Mouse (Mus musculus) frontal cortex, postnatal 25 days (tissue): Measurements from ENCODE around the gene Wdr25.

Experiments
- DNase-seq, 2 experiments: peaks; one replicate each; pipeline ENCODE4 v3.0.0; 2022; ENCODE audit warnings: low spot score in 2 of 2

Gene Wdr25

DNA sequence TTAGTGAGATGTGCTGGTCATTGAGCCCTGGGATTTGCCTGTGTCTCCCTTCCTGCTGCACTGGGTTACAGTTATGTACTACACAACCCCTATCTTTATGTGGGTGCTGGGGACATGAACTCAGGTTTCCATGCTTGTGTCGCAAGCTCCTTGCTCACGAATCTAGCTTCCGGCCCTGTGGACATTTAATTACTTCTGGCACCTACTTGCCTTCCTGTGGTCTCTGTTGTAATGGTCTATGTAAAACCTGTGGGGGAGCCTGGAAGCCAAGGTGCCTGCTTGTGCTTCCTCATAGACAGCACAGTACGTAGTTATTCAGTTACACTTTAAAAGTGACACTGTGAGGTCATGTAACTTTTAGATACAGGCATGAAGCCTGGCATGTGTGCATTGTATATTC lies 44.1 kb downstream of the Wdr25 start:
- no peak for DNase-seq

DNA sequence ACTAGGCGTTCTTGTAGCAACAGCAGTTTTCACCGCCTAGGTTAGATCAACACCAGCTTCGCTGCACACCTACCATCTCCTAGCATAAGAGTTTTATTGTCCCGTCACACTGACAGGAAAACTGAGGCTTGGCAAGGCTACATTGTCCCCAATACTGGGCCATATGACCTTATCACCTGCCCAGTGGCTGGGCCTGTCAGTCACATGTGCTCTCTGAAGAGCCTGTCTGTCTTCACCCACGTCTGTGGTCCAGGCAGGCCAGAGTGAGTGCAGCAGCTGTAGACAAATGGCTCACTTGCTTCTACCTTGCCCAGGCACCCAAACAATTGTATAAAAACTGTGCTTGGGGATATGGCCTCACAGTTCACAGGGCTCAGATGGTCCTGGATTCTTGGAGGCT lies 45.4 kb downstream of the Wdr25 start:
- DNase-seq: no peak

DNA sequence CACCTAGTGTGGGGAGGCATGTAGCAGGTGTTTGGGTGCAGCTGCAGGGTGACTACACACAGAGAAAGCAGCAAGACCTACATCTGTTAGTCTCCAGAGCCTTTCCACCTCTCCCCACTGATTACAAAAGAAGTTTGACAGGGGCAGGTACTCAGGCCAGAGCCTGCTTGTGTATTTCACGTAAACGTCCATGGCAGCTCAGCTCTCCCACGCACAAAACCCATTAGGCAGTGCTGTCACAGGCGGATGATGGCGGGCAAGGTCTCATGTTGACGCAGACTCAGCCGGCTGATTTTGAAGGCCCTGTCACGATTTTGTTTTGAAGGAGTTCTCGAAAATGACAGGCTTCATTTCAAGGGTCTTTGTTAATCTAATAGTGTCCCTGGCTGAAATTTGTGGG lies 45.9 kb downstream of the Wdr25 start:
- DNase-seq: no peak

DNA sequence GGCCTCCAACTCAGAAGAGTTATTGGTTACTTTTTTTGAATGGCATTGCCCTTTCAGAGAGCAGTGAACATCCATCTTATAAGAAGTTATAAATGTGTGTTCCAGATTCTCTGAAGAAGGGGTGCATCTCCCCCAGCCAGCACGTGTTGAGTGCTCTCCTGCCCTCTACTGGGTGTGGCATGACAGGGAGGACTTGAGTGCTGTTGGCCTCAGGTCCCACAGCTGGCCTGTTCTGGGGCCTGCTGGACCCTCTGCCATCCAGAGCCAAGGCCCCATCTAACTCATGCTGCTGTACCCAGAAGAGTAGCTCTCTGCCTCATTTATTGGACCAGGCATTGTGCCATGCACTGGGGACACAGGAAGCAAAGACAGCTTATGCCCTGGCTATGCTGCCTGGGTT lies 46.8 kb downstream of the Wdr25 start:
- no peak for DNase-seq

DNA sequence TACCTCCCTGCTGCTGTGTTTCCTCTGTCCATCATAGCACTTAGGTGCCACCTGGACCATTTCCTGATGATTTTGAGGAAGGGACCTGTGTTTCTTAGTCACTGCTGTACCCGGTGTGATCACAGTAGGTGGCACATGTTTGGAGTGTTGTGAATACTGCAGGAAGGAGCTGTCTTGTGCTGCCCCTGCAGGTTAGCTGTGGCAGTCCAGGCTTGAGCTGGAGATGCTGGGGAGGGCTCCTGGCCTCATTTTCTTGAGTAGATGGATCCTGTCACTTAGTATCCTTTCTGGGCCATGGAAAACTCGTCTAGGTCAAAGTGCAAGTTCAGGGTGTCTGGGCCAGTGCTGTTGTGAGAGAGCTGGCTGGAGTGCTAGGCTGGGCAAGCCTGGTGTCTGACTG lies 47.9 kb downstream of the Wdr25 start:
- no peak for DNase-seq

DNA sequence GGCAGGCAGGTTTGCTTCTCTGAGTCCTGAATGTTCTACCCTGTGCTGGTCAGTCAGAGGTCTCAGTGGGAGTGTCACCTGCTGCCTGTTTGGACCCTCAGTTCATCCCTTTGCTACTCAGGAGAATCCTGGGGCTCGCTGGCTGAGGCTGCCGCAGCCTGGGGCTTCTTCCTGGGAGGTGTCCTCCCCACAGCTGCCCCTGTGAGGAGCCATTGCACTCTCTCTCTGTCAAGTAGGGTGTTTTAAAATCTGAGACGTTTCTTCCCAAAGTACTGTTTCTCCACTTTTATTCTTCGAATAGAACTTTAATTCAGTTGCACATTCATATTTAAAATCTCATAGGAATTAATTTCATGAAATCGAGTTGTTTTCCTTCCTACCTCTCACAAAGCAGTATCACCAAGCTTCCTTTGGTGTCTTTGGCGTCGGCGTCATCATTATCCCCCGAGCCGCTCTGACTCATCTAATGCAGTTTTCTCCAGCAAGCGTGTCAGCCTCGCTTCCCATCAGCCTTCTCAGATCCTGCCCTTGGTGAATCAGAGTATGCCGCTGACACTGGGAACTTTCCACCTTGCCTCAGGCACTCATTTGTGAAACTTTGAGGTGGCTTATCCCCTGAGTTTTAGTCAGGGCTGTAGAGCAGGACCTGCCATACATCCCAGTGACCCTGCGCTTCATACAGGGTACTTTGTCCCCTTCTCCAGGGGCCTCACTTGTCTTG lies 48.9 kb downstream of the Wdr25 start:
- no peak for DNase-seq

DNA sequence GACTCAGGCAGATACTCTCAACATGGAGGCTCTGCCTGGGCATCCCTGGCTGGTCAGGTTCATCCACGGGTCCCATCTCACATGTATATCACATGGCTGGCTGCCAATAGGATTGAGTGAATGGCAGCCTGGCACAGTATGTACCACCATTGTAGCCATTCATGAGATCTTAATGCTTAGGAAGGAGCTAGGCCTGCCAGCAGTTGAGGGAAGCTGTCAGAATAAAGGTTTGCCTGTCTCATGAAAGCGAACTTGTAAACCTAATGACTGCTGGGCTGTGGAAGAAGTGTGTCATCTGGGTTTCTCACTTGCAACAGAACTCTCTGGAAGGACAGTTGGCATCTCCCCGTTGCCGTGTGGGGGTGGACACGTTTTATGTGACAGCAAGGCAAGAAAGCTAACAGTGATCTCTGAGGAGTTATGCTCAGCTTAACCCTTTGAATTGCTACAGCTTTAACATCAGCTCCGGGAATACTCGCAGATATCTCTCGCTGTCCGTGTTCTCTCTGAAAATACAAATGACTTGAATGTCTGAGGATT lies 59.6 kb downstream of the Wdr25 start:
- no peak for DNase-seq

DNA sequence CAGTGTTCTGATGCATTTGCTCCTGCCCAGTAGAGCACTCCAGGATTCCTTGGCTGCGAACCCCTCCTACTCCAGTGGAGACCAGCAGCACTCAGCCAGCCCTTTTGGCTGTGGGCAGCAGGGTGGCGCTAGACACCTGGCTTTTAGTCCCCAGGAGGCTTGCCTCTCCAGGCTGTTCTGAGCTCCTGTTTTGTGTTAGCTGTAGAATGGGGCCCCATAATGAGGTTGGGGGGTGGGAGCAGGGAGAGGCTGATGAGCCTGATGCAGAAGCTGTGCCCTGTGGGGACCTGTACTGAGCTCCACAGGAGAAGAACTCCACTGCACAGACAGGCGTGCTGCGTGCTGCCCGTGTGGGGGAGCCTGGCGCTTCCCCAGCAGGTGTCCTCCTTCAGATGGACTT lies 60.4 kb downstream of the Wdr25 start:
- no peak for DNase-seq

DNA sequence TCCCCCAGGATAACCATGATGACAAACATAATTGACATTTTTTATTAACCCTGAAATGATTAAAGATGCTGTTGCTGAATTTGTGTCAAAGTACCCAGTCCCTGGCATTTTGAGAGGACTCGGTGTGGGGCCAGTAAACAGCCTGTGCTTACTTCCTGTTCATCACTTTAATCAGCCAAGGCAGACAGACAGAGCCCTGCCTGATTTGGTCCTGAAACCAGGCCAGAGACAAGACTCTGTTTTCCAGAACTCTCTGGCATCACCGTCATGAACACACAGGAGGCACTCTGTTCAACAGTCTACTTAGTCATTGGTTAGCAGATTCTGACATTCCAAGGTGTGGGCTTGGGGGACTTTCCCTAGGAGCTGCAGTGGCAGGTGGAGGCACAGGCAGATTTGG lies 61.0 kb downstream of the Wdr25 start:
- DNase-seq: no peak

DNA sequence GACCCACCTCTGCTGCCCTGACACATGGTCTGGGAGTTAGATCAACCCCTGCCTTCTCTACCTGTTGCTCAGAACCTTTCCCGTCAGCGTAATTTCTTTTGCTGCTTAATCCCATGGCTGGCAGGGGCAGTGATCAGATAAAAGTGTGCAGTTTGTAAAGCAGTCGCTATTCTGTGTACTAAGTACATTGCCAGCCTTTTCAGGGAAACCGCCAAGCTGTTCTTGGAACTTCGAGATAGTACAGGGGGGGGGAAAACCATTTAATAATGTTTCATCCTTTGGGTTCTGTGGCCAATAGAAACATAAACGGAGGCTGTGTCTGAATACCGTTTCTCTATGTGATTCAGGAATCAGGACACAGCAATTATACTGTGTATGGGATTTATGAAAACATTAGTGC lies 65.1 kb downstream of the Wdr25 start:
- DNase-seq: no peak

DNA sequence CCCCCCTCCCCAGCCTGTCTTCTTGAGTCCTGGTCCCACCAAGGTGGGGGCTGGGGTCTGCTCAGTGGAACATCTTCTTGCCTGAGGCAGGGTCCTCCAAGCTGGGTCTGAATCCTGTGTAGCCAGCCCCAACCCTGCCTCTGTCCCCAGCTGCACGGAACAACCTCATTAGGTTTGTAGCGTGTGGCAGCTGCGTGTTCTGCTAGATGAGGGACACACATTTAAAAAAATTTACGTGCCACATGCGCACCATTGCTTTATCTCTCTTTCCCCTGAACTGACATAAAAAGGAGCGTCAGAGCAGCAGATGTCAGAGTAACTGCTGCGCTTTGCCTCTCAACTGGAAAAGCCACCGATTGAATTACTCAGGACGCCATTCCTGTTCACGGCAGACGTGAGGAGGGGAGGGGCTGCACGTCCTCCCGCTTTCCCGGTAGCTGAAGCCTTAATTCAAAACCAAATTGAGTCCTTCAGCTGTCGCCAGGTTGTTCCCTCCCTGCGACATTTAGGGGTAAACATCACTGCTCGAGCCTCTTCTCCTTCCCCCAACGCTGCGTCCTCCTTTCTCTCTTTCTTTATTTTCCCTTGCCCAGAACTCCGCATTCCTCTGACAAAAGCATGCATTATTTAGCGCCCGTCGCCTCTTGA lies 65.7 kb downstream of the Wdr25 start:
- DNase-seq: no peak

DNA sequence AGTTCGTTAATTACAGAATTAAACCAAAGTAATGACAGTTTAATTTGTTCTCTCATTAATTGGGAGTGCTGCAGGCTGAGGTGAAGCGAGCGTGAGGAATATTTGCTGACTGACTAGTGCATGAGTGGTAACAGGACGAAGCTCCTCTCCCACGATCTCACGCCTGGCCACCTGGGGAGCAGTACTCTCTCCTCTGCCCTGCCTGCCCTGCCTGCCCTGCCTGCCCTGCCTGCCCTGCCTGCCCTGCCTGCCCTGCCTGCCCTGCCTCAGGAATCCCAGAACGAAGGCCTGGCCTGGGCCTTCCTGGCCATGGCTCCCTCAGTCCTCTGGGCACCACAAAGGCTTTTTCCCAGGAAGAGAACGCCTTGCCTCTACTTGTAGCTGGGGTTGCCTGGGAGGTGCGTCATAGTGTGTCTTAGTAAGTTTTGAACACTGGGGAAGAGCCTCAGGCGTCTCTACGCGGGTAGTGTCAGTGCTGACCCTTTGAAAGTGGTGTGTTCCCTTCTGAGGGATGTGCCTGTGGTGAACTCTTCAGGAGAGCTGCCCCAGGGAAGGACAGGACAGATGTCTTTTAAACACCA lies 66.3 kb downstream of the Wdr25 start:
- DNase-seq: no peak

DNA sequence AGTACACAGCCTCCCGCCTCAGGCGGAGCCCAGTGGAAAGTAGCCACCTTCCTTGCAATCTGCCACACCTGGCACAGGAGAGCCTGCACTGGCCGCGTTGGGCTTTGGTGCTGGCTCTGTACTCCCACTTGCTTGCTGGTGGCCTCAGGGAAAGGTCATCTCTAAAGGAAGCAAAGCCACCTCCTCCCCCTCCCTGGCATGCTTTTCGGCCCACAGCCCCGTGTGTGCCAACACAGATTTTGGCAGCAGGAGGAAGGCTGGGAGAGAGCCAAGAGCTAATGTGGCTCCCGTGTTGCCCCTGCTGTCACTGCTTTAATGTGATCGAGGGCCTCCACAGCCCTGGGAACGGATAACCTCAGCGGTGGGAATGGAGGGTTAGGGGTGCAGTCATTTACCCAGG lies 66.8 kb downstream of the Wdr25 start:
- no peak for DNase-seq

DNA sequence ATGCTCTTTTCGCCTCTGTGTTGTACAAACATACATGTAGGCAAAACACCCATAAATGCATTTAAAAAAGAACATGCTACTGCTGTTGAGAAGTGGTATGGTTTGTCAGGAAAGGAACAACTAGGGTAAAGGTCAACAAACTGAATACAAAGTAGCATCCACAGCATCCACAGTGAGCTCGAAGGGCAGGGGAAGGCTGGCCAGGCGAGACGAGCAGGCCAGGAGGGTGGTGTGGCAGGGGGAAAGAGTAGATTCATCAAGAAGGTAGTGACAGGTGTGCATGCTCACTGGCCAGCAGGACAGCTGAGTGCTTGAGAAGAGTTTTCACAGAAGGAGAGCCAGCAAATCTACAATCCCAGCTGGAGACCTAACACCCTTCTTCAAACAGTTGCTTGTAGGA lies 74.2 kb downstream of the Wdr25 start:
- DNase-seq: no peak

DNA sequence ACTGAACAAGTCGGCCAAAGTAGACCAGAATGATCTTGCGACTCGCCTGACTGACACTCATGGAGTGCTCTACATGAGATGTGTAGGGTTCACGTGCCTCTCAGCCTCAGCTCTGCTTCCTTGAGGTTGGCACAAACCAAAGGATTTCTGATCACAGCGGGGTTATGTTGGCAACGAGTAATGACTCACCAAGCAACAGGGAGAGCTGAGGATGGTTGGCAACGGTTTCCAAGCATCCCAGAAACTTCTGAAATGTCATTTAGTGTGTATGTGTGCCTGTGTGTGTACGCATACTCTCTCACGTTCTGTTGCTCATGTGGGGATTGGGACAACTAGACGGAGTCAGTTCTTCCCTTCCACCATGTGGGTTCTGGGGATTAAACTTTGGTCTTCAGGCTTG lies 74.6 kb downstream of the Wdr25 start:
- no peak for DNase-seq

DNA sequence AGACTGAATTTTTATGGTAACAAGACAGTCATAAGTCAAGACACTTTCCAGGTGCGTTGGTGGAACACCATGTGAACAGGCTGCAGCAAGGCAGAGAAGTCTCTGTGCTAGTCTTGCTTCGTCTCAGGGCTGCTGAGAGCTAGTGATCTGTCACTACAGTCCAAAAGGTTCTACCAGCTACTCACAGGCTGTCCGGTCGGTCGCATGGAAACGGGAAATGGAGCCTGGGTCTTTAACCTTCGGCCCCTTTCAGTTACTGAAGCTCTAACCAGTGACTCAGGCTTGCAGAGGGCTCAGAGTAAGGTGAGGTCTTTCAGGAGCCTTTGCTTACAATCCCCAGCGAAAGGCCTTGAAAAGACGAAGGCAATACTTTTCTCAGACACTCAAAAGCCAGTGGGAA lies 78.0 kb downstream of the Wdr25 start:
- no peak for DNase-seq

DNA sequence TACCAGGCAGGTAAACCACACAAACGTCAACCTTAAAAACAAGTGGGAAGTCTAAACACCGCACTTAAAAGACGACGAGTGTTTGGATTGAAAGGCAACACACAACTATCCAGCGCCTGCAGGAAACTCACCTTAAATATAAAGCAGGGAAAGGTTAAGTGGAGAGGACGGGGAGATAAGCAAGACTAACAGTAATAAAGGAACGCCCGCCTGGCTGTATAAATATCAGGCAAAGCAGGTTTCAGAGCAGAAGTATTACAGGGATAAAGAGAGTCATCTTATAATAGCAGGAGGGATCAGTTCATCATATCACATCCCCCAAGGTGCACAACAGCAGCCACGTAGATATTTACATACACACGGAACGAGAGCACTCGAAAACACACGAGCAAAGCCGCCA lies 78.8 kb downstream of the Wdr25 start:
- DNase-seq: no peak

DNA sequence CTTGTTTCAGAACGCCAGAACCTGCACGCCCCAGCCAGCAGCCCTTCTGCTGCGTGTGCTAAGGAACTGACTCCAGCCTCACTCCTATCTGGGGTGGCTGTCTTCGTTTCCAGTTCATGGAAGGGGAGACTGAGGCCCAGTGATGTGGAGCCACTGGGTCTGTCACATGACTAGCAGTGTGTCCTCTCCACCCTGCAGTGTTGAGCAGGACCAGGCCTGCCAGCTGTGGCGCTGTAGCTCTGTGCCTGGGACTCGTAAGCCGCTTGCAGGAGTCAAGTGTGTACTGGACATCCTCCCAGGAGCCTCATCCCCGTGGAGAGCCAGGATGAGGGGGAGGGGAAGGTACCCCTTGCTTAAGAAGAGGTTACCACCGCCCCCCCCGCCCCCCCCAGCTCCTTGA lies 86.5 kb downstream of the Wdr25 start:
- no peak for DNase-seq

DNA sequence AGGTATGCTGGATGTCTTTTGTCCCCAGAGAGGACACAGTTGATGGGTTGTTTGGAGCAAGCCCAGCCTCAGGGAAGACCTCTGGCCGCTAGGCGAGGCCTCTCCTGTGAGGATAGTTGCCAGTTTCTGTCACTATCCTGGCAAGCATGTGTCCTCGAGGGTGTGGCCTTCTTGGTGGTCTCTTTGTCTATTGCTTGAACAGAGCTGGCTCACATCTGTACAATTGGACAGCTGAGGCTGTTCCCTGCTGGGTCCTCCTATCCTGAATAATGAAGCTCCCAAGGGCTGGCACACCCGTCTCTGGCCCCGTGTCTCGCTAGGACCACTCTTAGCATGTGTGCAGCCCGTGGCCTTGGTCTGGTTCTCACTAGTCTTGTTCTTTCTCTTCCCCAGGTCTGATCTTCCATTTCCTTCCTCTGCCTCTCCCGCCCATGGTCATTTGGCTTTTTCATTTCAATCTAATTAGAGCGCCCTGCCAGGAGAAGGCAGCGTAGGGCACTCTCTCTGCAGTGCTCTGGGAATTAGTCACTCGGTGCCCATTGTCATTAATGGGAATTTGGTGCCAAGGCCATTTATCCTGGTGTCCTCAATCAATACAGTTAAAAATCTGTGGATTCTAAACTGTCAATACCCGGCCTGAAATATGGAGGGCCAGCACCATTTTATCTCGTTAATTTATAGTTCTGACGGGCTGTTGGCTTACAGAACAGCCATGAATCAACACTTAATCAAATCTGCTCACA lies 88.7 kb downstream of the Wdr25 start:
- no peak for DNase-seq

DNA sequence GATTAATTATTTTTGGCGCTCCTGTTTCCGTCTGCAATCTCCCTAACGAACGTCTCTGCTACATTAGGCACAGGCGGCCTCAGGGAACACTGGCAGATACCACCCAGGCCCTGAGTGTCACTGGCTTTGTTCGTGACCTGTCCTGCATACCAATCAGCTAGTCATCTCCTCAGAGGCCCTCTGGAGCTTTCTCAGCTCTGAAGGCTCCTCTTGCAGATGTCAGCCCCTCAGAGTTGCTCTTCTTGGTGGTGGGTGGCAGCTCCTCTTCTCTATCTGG lies 89.2 kb downstream of the Wdr25 start:
- DNase-seq: no peak

DNA sequence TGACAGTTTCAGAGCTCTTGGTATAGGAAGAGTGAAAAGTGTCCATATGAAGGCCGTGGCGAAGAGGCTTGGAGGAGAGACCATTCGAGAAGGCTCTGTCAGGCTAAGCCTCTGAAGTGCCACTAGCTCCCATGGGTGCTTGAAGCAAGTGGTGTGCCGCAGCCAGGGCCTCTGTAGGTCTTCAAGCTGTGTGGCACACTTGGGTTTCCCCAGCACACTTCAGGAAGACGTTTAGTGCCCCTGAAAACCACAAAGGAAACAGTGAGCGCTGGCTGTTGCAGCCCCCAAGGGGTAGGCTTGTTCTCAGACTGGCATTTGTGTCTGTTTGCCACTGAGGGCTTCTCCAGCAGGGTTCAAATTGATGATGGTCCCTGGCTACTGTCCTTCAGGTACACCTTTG lies 90.1 kb downstream of the Wdr25 start:
- DNase-seq: no peak

DNA sequence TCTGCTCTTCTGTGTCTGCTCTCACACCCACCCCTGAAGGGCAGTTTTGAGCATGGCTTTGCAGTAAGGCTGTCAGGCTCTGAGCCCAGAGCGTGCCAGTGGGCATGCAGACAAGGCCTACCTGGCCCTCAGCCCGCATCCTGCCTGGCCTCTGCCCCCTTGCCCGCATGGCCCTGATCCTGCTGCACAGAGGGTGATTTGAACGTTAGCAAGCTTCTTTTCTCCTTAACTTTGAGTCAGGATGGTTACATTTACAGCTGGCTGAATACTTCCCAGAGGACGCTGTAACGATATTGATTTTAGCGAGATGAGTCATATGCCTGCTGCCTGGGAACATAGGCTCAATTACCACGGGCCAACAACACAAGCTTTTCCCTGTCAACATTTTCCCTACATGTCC lies 91.0 kb downstream of the Wdr25 start:
- DNase-seq: no peak

DNA sequence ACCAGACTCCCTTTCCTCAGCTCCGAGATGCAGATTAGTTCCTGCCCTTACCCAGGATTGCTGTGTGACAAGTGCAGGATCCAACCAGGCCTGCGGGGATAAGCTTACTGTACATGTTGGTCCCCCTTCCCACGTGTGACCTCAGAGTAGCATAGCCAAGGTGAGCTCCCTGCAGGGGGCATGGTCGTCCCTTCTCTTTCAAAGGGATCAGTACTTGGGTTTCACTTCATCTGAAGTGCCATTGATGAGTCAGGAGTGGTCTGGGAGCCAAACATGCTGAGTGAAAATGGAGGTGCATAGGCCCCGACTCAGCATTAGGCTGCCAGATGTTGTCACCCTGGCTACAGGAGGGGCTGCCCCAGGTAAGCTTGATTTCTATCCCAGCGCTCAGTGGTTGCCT lies 91.6 kb downstream of the Wdr25 start:
- no peak for DNase-seq
